Comparison of ENCODE assay signal across 8 mouse cellular contexts in genomic region chr5:137531414-137532130, GRCm38 (mm10). TPM values are rescaled to one million over a fixed set of nuclear protein-coding genes. Genes with fewer than 3 reads are reported as not detected.
DNase-seq lines count a peak whose midpoint lies in the region; ATAC-seq and TF ChIP-seq lines count a peak whose summit lies in the region.

No protein-coding gene starts in this region.

- intact Hi-C loops in heart, postnatal 36 days (cut with DNase I) = loop anchor here (2.0 to 5.0 kb wide), 3 partner anchors 69 to 215 kb away; partner anchors contain the start of genes Ephb4 and Mospd3

- TF ChIP-seq CTCF in kidney, adult 2 months (conservative IDR thresholded peaks at IDR 0.05; ENCODE audit: insufficient read depth, insufficient read length, low read depth, low read length) = no peak

- no peaks in the 10 kb centered on the region for H3K27me3 ChIP-seq in kidney, adult 2 months (replicated peaks; ENCODE audit: control insufficient read depth, insufficient read depth, low read length)
- H3K27me3 ChIP-seq in erythroblast, embryonic 14.5 days (ENCODE audit: control insufficient read depth) = peaks cover 2% of the 10 kb centered on the region; the same call in 1 of the 2 replicates
- no peaks in the 10 kb centered on the region for H3K27me3 ChIP-seq in limb, embryonic 12.5 days
- H3K27me3 ChIP-seq in midbrain, embryonic 13.5 days = peaks cover 3% of the 10 kb centered on the region; the same call in 1 of the 2 replicates
- no peaks in the 10 kb centered on the region for H3K27me3 ChIP-seq in stomach, embryonic 15.5 days (replicated peaks)

- H3K4me2 ChIP-seq in limb, embryonic 12.5 days = peak overlapping the region; percentile 99
- H3K4me2 ChIP-seq in midbrain, embryonic 13.5 days (replicated peaks) = peak overlapping the region; percentile 91
- H3K4me2 ChIP-seq in stomach, embryonic 15.5 days = peak overlapping the region; percentile 83

- peaks cover 7% of the 10 kb centered on the region; the same call in 1 of the 2 replicates for H3K4me1 ChIP-seq in kidney, adult 2 months (ENCODE audit: control insufficient read depth, insufficient read depth, low read length)
- H3K4me1 ChIP-seq in erythroblast, embryonic 14.5 days (ENCODE audit: control insufficient read depth) = peaks cover 63% of the 10 kb centered on the region
- H3K4me1 ChIP-seq in limb, embryonic 12.5 days (replicated peaks) = peaks cover 30% of the 10 kb centered on the region
- H3K4me1 ChIP-seq in midbrain, embryonic 13.5 days (replicated peaks) = peaks cover 43% of the 10 kb centered on the region
- peaks cover 18% of the 10 kb centered on the region for H3K4me1 ChIP-seq in stomach, embryonic 15.5 days

- H3K36me3 ChIP-seq in kidney, adult 2 months (ENCODE audit: control insufficient read depth, insufficient read depth, low read length) = peaks cover 3% of the 10 kb centered on the region; the same call in 1 of the 2 replicates
- peaks cover 42% of the 10 kb centered on the region for H3K36me3 ChIP-seq in erythroblast, embryonic 14.5 days (ENCODE audit: control insufficient read depth)
- H3K36me3 ChIP-seq in limb, embryonic 12.5 days = peaks cover 35% of the 10 kb centered on the region
- H3K36me3 ChIP-seq in midbrain, embryonic 13.5 days = peaks cover 36% of the 10 kb centered on the region
- H3K36me3 ChIP-seq in stomach, embryonic 15.5 days = peaks cover 26% of the 10 kb centered on the region

- peak overlapping the region; percentile 100 for H3K27ac ChIP-seq in kidney, adult 2 months (ENCODE audit: insufficient read depth, low read depth, low read length)
- peak overlapping the region; percentile 94 for H3K27ac ChIP-seq in limb, embryonic 12.5 days
- peak overlapping the region; percentile 98 for H3K27ac ChIP-seq in midbrain, embryonic 13.5 days
- peak overlapping the region; percentile 95 for H3K27ac ChIP-seq in stomach, embryonic 15.5 days

- no peaks in the 10 kb centered on the region for H3K9me3 ChIP-seq in erythroblast, embryonic 14.5 days (ENCODE audit: control insufficient read depth, low read length)
- no peaks in the 10 kb centered on the region for H3K9me3 ChIP-seq in limb, embryonic 12.5 days
- H3K9me3 ChIP-seq in midbrain, embryonic 13.5 days = no peaks in the 10 kb centered on the region
- no peaks in the 10 kb centered on the region for H3K9me3 ChIP-seq in stomach, embryonic 15.5 days

- H3K9ac ChIP-seq in limb, embryonic 12.5 days (replicated peaks) = peak overlapping the region; percentile 90
- H3K9ac ChIP-seq in midbrain, embryonic 13.5 days (replicated peaks) = peak overlapping the region; percentile 98
- peak overlapping the region; percentile 95 for H3K9ac ChIP-seq in stomach, embryonic 15.5 days

- DNase-seq in kidney, adult 2 months = peak; percentile 61
- DNase-seq in kidney, adult 11 months = no peak
- DNase-seq in adrenal gland, adult 2 months = peak; percentile 77
- peak; percentile 68 to 74 for DNase-seq in heart, postnatal 36 days

- under 1% methylated on average over 51 of the region's 51 CpGs for WGBS in kidney, adult 2 months
- WGBS in limb, embryonic 12.5 days = under 1% methylated on average over 51 of the region's 51 CpGs
- WGBS in midbrain, embryonic 13.5 days = under 1% methylated on average over 50 of the region's 51 CpGs
- WGBS in stomach, embryonic 15.5 days = under 1% methylated on average over 43 of the region's 51 CpGs

- ATAC-seq in limb, embryonic 12.5 days (ENCODE audit: insufficient number of reproducible peaks, insufficient read depth, low FRiP score, low TSS enrichment, low read depth) = 0 out of 2 replicates have a peak, but pooled peaks have one; percentile 0
- peak; percentile 44 for ATAC-seq in midbrain, embryonic 13.5 days
- ATAC-seq in stomach, embryonic 15.5 days (ENCODE audit: insufficient read depth, low FRiP score, low read depth) = peak; percentile 2; the same call in 1 of the 2 replicates

- H3K4me3 ChIP-seq in kidney, adult 2 months (ENCODE audit: insufficient read depth, low read depth, low read length) = peak overlapping the region; percentile 100
- peak overlapping the region; percentile 89 for H3K4me3 ChIP-seq in erythroblast, embryonic 14.5 days (replicated peaks)
- H3K4me3 ChIP-seq in limb, embryonic 12.5 days (replicated peaks) = peak overlapping the region; percentile 90
- H3K4me3 ChIP-seq in midbrain, embryonic 13.5 days (replicated peaks) = peak overlapping the region; percentile 91
- peak overlapping the region; percentile 81 for H3K4me3 ChIP-seq in stomach, embryonic 15.5 days (replicated peaks)

- TF ChIP-seq POLR2A in kidney, adult 2 months (IDR thresholded peaks at IDR 0.05; ENCODE audit: low read depth, low read length) = no peak

RNA-seq across cellular contexts. Expression of gene Epo, which starts 1.5 kb away (rescaled TPM):
- 0.38 TPM in 1 of 2 replicates, not detected in the other for polyA plus RNA-seq in kidney, adult 2 months (2012; rRNA removed)
- not detected for total RNA-seq in adrenal gland, adult 2 months (2021)
- not detected in 2 replicates for polyA plus RNA-seq in adrenal gland, adult 2 months (2012; rRNA removed)
- polyA plus RNA-seq in erythroblast, embryonic 14.5 days (2012) = not detected in 2 replicates
- not detected for total RNA-seq in heart, postnatal 36 days (2021)
- polyA plus RNA-seq in limb, embryonic 12.5 days (2016; fragmentation: Nextera tagmentation; extraction: Ambion mirVana) = 0.71 TPM in 1 of 2 replicates, not detected in the other
- not detected in 2 replicates for polyA plus RNA-seq in midbrain, embryonic 13.5 days (2015; fragmentation: Nextera tagmentation; extraction: Ambion mirVana)
- not detected in 2 replicates for polyA plus RNA-seq in stomach, embryonic 15.5 days (2015; fragmentation: Nextera tagmentation; extraction: Ambion mirVana)

RNA-seq across cellular contexts. Expression of gene Gnb2, which starts 1.7 kb away (rescaled TPM):
- polyA plus RNA-seq in kidney, adult 2 months (2012; rRNA removed) = 645 and 701 TPM in 2 replicates
- total RNA-seq in adrenal gland, adult 2 months (2021) = 100 to 1,000 TPM; 553 to 611 TPM
- 1,578 and 1,712 TPM in 2 replicates for polyA plus RNA-seq in adrenal gland, adult 2 months (2012; rRNA removed)
- 59.2 and 65.3 TPM in 2 replicates for polyA plus RNA-seq in erythroblast, embryonic 14.5 days (2012)
- total RNA-seq in heart, postnatal 36 days (2021) = 100 to 1,000 TPM; 245 to 248 TPM
- polyA plus RNA-seq in limb, embryonic 12.5 days (2016; fragmentation: Nextera tagmentation; extraction: Ambion mirVana) = 337 and 349 TPM in 2 replicates
- polyA plus RNA-seq in midbrain, embryonic 13.5 days (2015; fragmentation: Nextera tagmentation; extraction: Ambion mirVana) = 520 and 545 TPM in 2 replicates
- polyA plus RNA-seq in stomach, embryonic 15.5 days (2015; fragmentation: Nextera tagmentation; extraction: Ambion mirVana) = 359 and 366 TPM in 2 replicates

RNA-seq across cellular contexts. Expression of gene Gigyf1, which starts 13.2 kb away (rescaled TPM):
- 24.4 and 26.9 TPM in 2 replicates for polyA plus RNA-seq in kidney, adult 2 months (2012; rRNA removed)
- 10 to 100 TPM; 25.4 to 31.0 TPM for total RNA-seq in adrenal gland, adult 2 months (2021)
- polyA plus RNA-seq in adrenal gland, adult 2 months (2012; rRNA removed) = 37.1 and 38.0 TPM in 2 replicates
- polyA plus RNA-seq in erythroblast, embryonic 14.5 days (2012) = 2.4 and 2.6 TPM in 2 replicates
- 10 to 100 TPM; 29.5 to 35.4 TPM for total RNA-seq in heart, postnatal 36 days (2021)
- polyA plus RNA-seq in limb, embryonic 12.5 days (2016; fragmentation: Nextera tagmentation; extraction: Ambion mirVana) = 17.0 and 17.7 TPM in 2 replicates
- 19.6 and 20.5 TPM in 2 replicates for polyA plus RNA-seq in midbrain, embryonic 13.5 days (2015; fragmentation: Nextera tagmentation; extraction: Ambion mirVana)
- polyA plus RNA-seq in stomach, embryonic 15.5 days (2015; fragmentation: Nextera tagmentation; extraction: Ambion mirVana) = 10.2 and 12.2 TPM in 2 replicates

RNA-seq across cellular contexts. Expression of gene Actl6b, which starts 21.7 kb away (rescaled TPM):
- 0.12 and 0.16 TPM in 2 replicates for polyA plus RNA-seq in kidney, adult 2 months (2012; rRNA removed)
- total RNA-seq in adrenal gland, adult 2 months (2021) = 1 to 10 TPM; 2.8 to 5.2 TPM
- 6.0 and 10.0 TPM in 2 replicates for polyA plus RNA-seq in adrenal gland, adult 2 months (2012; rRNA removed)
- not detected in 2 replicates for polyA plus RNA-seq in erythroblast, embryonic 14.5 days (2012)
- total RNA-seq in heart, postnatal 36 days (2021) = not detected
- polyA plus RNA-seq in limb, embryonic 12.5 days (2016; fragmentation: Nextera tagmentation; extraction: Ambion mirVana) = 0.68 TPM in 1 of 2 replicates, not detected in the other
- polyA plus RNA-seq in midbrain, embryonic 13.5 days (2015; fragmentation: Nextera tagmentation; extraction: Ambion mirVana) = 231 and 235 TPM in 2 replicates
- 4.5 and 5.1 TPM in 2 replicates for polyA plus RNA-seq in stomach, embryonic 15.5 days (2015; fragmentation: Nextera tagmentation; extraction: Ambion mirVana)

RNA-seq across cellular contexts. Expression of gene Pop7, which starts 29.3 kb away (rescaled TPM):
- polyA plus RNA-seq in kidney, adult 2 months (2012; rRNA removed) = 38.9 and 39.1 TPM in 2 replicates
- 10 to 100 TPM; 23.0 to 31.7 TPM for total RNA-seq in adrenal gland, adult 2 months (2021)
- 46.9 and 48.7 TPM in 2 replicates for polyA plus RNA-seq in adrenal gland, adult 2 months (2012; rRNA removed)
- polyA plus RNA-seq in erythroblast, embryonic 14.5 days (2012) = 7.1 and 9.3 TPM in 2 replicates
- total RNA-seq in heart, postnatal 36 days (2021) = 10 to 100 TPM; 13.1 to 14.1 TPM
- 48.0 and 52.7 TPM in 2 replicates for polyA plus RNA-seq in limb, embryonic 12.5 days (2016; fragmentation: Nextera tagmentation; extraction: Ambion mirVana)
- polyA plus RNA-seq in midbrain, embryonic 13.5 days (2015; fragmentation: Nextera tagmentation; extraction: Ambion mirVana) = 74.0 and 82.0 TPM in 2 replicates
- 52.4 and 54.6 TPM in 2 replicates for polyA plus RNA-seq in stomach, embryonic 15.5 days (2015; fragmentation: Nextera tagmentation; extraction: Ambion mirVana)
